Mouse (Mus musculus) induced T-regulatory cell, adult 2 months (primary cell): Measurements from ENCODE around the gene Tmem86a.

ENCODE experiments used
- DNase-seq: peaks from one replicate; pipeline ENCODE4 v3.0.0-alpha.2; 2012; ENCODE audit warnings: low read depth

The Tmem86a gene

GRCm38 (mm10) chr7:47027520-47027919 is 22.9 kb upstream of the Tmem86a start:
- no peak for DNase-seq

GRCm38 (mm10) chr7:47030517-47031193 is 19.7 kb upstream of the Tmem86a start:
- DNase-seq: peak; percentile 49

DNA sequence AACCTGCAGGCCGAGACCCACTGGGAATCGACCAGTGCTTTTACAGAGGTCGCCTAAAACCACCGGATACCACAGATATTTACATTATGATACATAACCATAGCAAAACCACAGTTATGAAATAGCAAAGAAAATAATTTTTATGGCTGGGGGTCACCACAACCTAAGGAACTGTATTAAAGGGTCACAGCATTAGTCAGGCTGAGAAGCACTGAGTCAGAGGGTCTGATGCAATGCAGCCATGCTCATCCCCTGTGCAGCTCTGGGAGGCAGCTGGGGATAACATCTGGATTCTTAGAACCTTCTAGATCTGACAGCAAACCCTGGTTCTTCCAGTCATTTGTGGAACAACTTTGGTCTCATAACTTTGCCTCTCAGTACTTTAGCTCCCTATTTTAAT is 19.0 kb upstream of the Tmem86a start:
- no peak for DNase-seq

DNA sequence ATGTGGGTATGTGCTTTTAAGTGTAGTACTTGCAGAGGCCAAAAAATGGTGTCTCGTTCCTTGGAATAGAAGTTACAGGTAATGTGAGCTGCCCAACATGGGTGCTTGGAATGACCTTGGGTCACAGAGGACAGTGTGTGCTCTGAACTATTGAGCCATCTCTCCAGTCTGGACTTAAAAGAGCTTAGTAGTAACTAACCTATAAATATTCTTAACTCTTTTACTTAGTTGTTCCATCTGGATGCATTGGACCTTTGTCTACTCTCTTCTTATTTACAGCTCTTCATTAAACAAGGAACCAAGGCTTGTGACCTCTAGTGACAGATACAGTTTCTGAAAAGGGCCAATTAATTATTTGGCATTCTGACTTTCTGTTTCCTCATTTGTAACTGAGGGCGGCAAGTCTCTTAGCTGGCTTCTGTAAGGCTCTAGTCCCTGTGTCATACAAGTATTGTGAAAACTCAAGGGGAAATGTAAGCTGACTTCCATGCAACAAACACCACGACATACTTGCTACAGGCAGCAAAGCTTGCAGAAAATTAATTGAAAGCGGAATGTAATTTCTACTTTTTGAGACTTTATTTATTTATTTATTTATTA is 15.5 kb upstream of the Tmem86a start:
- no peak for DNase-seq

GRCm38 (mm10) chr7:47035426-47035825 is 15.0 kb upstream of the Tmem86a start:
- DNase-seq: no peak

GRCm38 (mm10) chr7:47041706-47042105 is 8.7 kb upstream of the Tmem86a start:
- DNase-seq: no peak

GRCm38 (mm10) chr7:47042121-47042520 is 8.3 kb upstream of the Tmem86a start:
- no peak for DNase-seq

- no peak for DNase-seq
These were observed 7.4 kb upstream of the Tmem86a start for GRCm38 (mm10) chr7:47042823-47043490.

- peak; percentile 84 for DNase-seq
These were observed 365 bp downstream of the Tmem86a start for GRCm38 (mm10) chr7:47050766-47051165.

GRCm38 (mm10) chr7:47051404-47052151 is 1.2 kb downstream of the Tmem86a start:
- peak; percentile 25 for DNase-seq

GRCm38 (mm10) chr7:47052276-47052675 is 1.9 kb downstream of the Tmem86a start:
- DNase-seq: no peak

GRCm38 (mm10) chr7:47053287-47053686 is 2.9 kb downstream of the Tmem86a start:
- DNase-seq: no peak

GRCm38 (mm10) chr7:47054666-47055065 is 4.3 kb downstream of the Tmem86a start:
- DNase-seq: no peak

- no peak for DNase-seq
These were observed 5.3 kb downstream of the Tmem86a start for GRCm38 (mm10) chr7:47055744-47056143.

- DNase-seq: no peak
These were observed 5.9 kb downstream of the Tmem86a start for GRCm38 (mm10) chr7:47056273-47056672.

DNA sequence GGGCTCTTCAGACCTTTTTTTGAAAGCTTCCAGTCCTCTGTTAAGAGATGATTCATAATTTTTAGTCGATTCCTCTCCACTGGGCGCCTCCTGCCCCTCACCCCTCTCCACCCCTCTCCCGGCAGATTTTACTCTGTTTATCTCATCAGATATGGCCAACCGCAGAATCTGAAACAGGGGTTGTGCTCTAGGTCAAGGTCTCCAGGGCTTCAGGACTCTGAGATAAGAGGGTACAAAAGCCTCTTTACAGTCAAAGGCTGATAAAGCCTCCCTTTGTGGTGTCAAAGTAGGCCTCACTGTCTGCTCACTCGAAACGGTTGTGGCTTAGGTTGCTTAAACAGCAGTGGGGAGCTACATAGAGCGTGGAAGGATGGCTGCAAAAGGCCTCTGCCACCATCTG is 8.9 kb downstream of the Tmem86a start:
- DNase-seq: no peak

DNA sequence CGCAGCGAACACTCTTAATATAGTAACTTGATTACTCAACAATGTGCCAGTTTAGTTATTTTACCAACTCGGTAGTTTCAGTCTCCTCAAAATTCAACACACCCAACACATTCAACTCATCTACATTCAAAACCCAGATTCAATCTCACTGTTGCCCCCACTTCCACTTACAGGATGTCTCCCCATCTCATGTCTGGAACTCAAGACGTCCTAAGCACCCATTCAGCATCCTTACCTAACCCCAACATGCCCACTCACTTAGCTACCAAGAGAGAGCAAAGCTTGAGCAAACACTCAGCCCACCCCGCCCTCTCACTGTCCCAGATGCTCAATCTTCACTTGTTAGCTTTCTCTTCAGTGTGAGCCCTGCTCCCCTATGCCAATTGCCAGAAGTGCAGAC is 11.2 kb downstream of the Tmem86a start:
- DNase-seq: no peak

- DNase-seq: no peak
These were observed 16.5 kb downstream of the Tmem86a start for GRCm38 (mm10) chr7:47066942-47067341.

DNA sequence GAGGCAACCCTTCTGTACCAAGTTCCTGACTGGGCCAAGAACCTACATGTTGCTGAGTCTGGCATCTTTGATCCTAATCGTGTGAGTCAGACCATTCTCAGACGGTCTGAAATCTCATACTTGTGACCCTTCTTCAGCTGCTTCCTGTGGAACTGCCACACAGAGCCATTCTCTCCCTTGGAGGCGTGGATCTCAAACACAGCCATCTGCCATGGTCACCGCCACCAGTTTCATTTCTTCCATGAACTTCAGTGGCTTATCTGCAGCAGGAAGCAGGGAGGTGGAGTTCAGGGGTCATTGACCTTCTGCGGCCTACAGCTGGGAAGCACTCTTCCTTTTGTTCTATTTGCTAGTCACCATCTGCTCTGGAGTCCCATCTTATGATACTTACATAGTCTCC is 17.5 kb downstream of the Tmem86a start:
- no peak for DNase-seq

DNA sequence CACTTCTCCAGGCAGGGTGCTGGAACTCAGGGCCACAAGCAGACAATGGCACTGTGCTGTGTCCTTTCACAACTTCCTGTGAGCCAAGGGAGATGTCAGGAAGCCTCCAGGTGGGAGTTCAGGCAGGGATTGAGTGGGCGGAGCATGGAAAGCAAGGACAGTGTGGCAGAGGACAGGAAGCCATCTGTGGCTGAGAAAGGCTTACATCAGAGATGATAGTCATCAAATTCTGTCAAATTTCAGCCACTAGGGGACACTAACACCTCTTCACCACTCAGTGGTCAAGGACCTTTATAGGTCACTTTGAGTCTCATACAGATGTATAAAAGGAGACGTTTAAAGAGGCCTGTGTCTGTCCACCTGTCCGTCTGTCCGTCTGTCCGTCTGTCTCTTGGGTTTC is 22.1 kb downstream of the Tmem86a start:
- DNase-seq: no peak

DNA sequence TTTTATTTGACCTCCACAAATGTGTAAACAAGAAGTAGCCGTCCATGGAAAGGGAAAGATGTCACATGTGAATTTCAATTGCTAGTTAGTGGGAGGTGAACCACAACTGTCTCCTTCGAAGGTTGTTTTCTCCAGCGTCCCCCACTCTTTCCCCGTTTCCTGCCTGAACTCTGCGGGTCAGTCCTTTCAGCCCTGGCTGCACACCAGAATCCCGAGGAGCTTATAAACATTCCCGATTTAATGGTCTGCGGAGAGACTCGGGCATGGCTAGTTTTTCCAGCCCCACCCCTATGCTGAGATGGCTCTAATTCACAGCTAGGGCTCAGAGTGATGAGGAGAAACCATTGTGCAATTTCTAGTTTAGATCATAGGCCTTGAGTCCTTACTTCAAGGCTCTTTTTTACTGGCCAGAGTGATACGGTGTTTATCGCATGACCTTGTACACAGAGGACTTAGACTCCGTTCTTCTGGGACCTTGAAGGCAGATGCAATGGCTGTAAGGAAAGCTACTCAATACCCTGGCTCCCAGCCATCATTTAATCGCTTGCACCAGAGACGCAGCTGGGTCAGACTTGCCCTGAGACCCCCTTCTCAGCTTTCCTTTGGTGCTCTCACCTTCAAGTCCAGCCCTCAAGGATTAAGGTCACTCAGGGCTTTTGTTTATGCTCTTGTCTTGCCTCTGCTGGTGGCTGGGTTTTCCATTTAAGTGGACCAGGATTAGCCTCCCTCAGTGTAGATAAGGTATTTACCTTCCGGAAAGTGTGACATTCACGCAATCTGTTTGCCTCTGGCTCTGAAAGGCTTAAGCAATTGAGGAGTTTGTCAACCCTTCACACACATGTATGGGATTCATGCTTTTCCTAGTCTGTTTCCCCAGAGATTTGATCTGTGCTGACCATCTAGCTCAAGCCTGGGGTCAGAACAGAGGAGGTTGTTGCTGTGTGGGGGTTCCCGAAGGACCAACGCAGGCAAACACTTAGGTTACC is 23.4 kb downstream of the Tmem86a start:
- no peak for DNase-seq

- DNase-seq: no peak
These were observed 25.8 kb downstream of the Tmem86a start for GRCm38 (mm10) chr7:47076193-47076592.
